Mouse (Mus musculus) kidney, embryonic 15.5 days (tissue): ENCODE measurements around the gene Cabcoco1. TPM values are rescaled to one million over a fixed set of nuclear protein-coding genes. Genes with fewer than 3 reads are reported as not detected.
A peak's percentile ranks its signal among the peaks of the same experiment; 100 is the strongest.

Source experiments
- ATAC-seq: fragments of 200-750 bp; cut with Nextera tagmentation; replicated peaks from 2 replicates; pipeline ENCODE4 v1.8.0; 2017; ENCODE audit warnings: moderate TSS enrichment; ENCODE audit not compliant: low FRiP score
- H3K27ac ChIP-seq: fragments of 300-500 bp; sonication (generic); 2 replicates; pipeline ENCODE4 v1.5.1; 2015; ENCODE audit warnings: mild to moderate bottlenecking, inconsistent platforms
- H3K27me3 ChIP-seq: fragments of 300-500 bp; sonication (generic); 2 replicates; pipeline ENCODE4 v1.6.1; 2015; ENCODE audit warnings: inconsistent platforms
- H3K36me3 ChIP-seq: fragments of 300-500 bp; sonication (generic); 2 replicates; pipeline ENCODE4 v1.6.1; 2015; ENCODE audit warnings: inconsistent platforms
- H3K4me1 ChIP-seq: fragments of 300-500 bp; sonication (generic); 2 replicates; pipeline ENCODE4 v1.6.1; 2015; ENCODE audit warnings: inconsistent platforms
- H3K4me2 ChIP-seq: fragments of 300-500 bp; sonication (generic); 2 replicates; pipeline ENCODE4 v1.6.1; 2015; ENCODE audit warnings: moderate library complexity, mild to moderate bottlenecking, inconsistent platforms
- H3K4me3 ChIP-seq: fragments of 300-500 bp; sonication (generic); replicated peaks from 2 replicates; pipeline ENCODE4 v1.5.1; 2015; ENCODE audit warnings: mild to moderate bottlenecking, inconsistent platforms
- H3K9ac ChIP-seq: fragments of 300-500 bp; sonication (generic); 2 replicates; pipeline ENCODE4 v1.6.1; 2015; ENCODE audit warnings: mild to moderate bottlenecking, inconsistent platforms
- H3K9me3 ChIP-seq: fragments of 300-500 bp; sonication (generic); replicated peaks from 2 replicates; pipeline ENCODE4 v1.6.1; 2016; ENCODE audit warnings: inconsistent platforms
- WGBS: fragments of 180-500 bp; shearing (Covaris S2); methylation state at CpG from one replicate; pipeline ENCODE4 v1.1.7; 2015; ENCODE audit warnings: mixed read lengths; 5-methylcytosine and 5-hydroxymethylcytosine counted together
- polyA plus RNA-seq: library from polyadenylated mRNA; unstranded; fragments of >200 nt; fragmentation: Nextera tagmentation; extraction: Ambion mirVana; gene quantifications from 2 replicates; pipeline ENCODE4 v1.2.1, GENCODE M21; 2015

The Cabcoco1 gene
- polyA plus RNA-seq, 1 experiment from 2014 or later = 6.4 TPM

DNA sequence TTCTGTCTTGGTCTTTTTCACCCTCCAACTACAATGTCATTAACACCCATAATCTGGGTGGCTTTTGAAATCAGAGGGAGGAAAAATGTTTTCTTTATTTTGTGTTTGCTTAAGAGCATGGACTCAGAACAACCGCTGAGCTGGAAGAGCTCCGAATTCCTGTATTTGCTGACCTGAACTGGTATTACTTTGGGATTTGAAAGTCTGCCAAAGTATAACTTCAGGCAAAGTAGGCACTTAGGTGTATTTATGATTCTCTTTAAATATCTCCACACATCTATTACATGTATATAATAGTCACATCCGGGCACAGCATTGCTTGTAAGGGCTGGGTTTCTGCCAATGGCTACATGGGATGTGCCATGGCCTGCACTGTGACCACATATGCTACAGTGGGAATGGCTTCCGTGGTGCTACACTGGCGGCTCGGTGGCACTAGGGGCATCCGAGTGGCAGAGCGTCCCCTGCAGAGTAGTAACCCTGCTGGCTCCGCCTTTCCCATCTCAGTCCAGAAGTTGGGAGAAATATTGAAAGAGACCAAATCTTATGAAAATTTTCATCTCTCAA lies 37.0 kb downstream of the Cabcoco1 start:
- Histone ChIP-seq H3K4me2 (no peak overlapping the region), H3K27ac (no peak overlapping the region), H3K36me3 (no peaks in the 10 kb centered on the region), H3K27me3 (no peaks in the 10 kb centered on the region), H3K4me1 (no peaks in the 10 kb centered on the region), H3K9ac (no peak overlapping the region), H3K4me3 (no peak overlapping the region), H3K9me3 (no peaks in the 10 kb centered on the region; the same call in 1 of the 2 replicates)
- no peak for ATAC-seq
- 83% methylated on average over 9 of the region's 9 CpGs for WGBS

- Histone ChIP-seq H3K27me3 (no peaks in the 10 kb centered on the region), H3K27ac (no peak overlapping the region), H3K4me3 (no peak overlapping the region), H3K4me1 (no peaks in the 10 kb centered on the region), H3K9me3 (no peaks in the 10 kb centered on the region), H3K4me2 (no peak overlapping the region), H3K36me3 (no peaks in the 10 kb centered on the region), H3K9ac (no peak overlapping the region)
- WGBS = 76% methylated on average over 6 of the region's 6 CpGs
- no peak for ATAC-seq
Observed at GRCm38 (mm10) chr10:68501067-68501466, 40.6 kb downstream of the Cabcoco1 start.

DNA sequence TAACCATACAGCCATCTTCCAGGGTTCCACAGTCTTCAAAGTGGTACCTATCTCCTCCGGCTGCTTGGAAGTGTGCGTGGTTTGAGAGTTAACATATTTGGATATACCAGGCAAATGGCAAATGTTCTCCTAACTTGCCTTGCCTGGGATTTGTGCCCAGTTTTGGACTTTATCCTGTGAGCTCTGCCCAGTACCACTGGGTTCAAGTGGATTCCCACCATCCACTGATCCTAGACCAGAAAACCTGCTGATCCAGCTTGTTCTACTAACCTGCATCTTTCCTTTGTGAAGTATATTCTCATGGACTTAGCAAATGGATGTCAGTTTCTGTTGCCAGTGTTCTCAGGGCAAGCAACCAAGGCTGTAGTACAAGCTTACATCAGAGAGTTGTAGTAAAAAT lies 46.5 kb downstream of the Cabcoco1 start:
- H3K36me3 ChIP-seq = no peaks in the 10 kb centered on the region
- WGBS = 71% methylated on average over 2 of the region's 2 CpGs
- H3K4me3 ChIP-seq = no peak overlapping the region
- no peak overlapping the region for H3K4me2 ChIP-seq
- no peak for ATAC-seq
- no peak overlapping the region for H3K9ac ChIP-seq
- H3K27ac ChIP-seq = no peak overlapping the region
- H3K9me3 ChIP-seq = no peaks in the 10 kb centered on the region
- peaks cover 9% of the 10 kb centered on the region; the same call in 1 of the 2 replicates for H3K4me1 ChIP-seq
- H3K27me3 ChIP-seq = no peaks in the 10 kb centered on the region

- WGBS = 51% methylated on average over 11 of the region's 11 CpGs
- no peaks in the 10 kb centered on the region for H3K9me3 ChIP-seq
- H3K27me3 ChIP-seq = no peaks in the 10 kb centered on the region
- ATAC-seq = no peak
- no peak overlapping the region for H3K4me3 ChIP-seq
- H3K4me2 ChIP-seq = no peak overlapping the region
- no peak overlapping the region for H3K27ac ChIP-seq
- peaks cover 9% of the 10 kb centered on the region; the same call in 1 of the 2 replicates for H3K4me1 ChIP-seq
- no peaks in the 10 kb centered on the region for H3K36me3 ChIP-seq
- H3K9ac ChIP-seq = no peak overlapping the region
Observed at GRCm38 (mm10) chr10:68491557-68491956, 50.1 kb downstream of the Cabcoco1 start.

- H3K9ac ChIP-seq = no peak overlapping the region
- peaks cover 9% of the 10 kb centered on the region; the same call in 1 of the 2 replicates for H3K4me1 ChIP-seq
- H3K27me3 ChIP-seq = no peaks in the 10 kb centered on the region
- H3K9me3 ChIP-seq = no peaks in the 10 kb centered on the region
- WGBS = 37% methylated on average over 6 of the region's 6 CpGs
- no peaks in the 10 kb centered on the region for H3K36me3 ChIP-seq
- no peak overlapping the region for H3K4me3 ChIP-seq
- H3K4me2 ChIP-seq = no peak overlapping the region
- 0 out of 2 replicates have a peak, but pooled peaks have one; percentile 52 for ATAC-seq
- H3K27ac ChIP-seq = peak overlapping the region; percentile 61
Observed at GRCm38 (mm10) chr10:68490781-68491180, 50.9 kb downstream of the Cabcoco1 start.

DNA sequence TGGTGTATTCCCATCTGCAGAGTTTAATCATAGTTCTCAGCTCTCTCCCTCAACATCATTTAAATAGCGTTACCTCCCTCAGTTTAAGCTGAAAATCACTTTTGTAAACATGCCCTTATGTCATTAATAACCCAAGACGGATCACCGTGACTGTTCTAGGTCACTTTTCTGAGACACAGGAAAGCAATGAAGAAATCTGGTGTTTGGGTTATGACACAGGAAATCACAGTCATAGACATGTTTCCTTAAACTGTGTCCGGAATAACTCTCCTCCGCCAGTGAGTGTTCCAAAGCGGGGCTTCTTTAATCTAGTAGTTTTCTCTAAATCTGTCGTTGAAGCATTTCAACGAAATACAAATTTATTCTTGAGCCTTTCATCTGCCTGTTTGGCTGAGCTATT lies 68.9 kb downstream of the Cabcoco1 start:
- no peak overlapping the region for H3K9ac ChIP-seq
- H3K4me3 ChIP-seq = no peak overlapping the region
- H3K27ac ChIP-seq = no peak overlapping the region
- no peaks in the 10 kb centered on the region for H3K27me3 ChIP-seq
- H3K9me3 ChIP-seq = no peaks in the 10 kb centered on the region
- 58% methylated on average over 8 of the region's 8 CpGs for WGBS
- H3K4me1 ChIP-seq = peaks cover 4% of the 10 kb centered on the region; the same call in 1 of the 2 replicates
- H3K4me2 ChIP-seq = no peak overlapping the region
- no peaks in the 10 kb centered on the region for H3K36me3 ChIP-seq
- no peak for ATAC-seq

DNA sequence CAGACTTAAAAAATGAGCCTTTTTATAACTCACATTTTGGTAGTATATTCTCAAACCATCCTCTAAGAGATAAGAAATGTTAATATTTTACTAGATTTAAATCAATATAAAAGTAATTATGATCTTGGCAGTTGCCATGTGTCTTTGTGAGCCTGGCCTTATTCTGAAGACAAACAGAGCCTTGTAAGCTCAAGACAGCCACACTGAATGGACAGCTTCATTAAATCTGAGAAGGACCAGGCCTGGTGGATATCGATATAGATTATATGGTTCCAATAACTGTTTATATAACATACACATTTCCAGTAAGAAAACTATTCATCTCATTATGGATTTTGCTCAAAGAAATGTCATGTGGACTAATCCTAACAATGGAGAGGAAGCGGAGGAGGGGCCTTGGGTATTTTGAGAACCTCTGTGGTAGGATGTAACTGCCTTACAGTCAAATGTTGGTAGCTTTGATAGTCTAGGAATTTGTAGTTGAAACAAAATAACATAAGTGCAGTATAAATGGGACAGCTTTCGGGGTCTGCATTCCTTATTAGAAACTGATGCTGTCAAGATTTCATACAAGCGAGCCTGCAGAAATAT lies 75.9 kb downstream of the Cabcoco1 start:
- H3K27me3 ChIP-seq = no peaks in the 10 kb centered on the region
- no peak overlapping the region for H3K9ac ChIP-seq
- WGBS = 72% methylated on average over 4 of the region's 4 CpGs
- H3K9me3 ChIP-seq = no peaks in the 10 kb centered on the region
- no peak overlapping the region for H3K4me3 ChIP-seq
- H3K36me3 ChIP-seq = no peaks in the 10 kb centered on the region
- H3K4me1 ChIP-seq = no peaks in the 10 kb centered on the region
- no peak overlapping the region for H3K27ac ChIP-seq
- no peak for ATAC-seq
- H3K4me2 ChIP-seq = no peak overlapping the region

- H3K9me3 ChIP-seq = no peaks in the 10 kb centered on the region
- H3K4me2 ChIP-seq = no peak overlapping the region
- no peaks in the 10 kb centered on the region for H3K36me3 ChIP-seq
- no peak for ATAC-seq
- no peak overlapping the region for H3K4me3 ChIP-seq
- H3K27ac ChIP-seq = no peak overlapping the region
- no peaks in the 10 kb centered on the region for H3K27me3 ChIP-seq
- H3K9ac ChIP-seq = no peak overlapping the region
- 0 out of 2 replicates have a peak, but pooled peaks cover under 1% of the 10 kb centered on the region for H3K4me1 ChIP-seq
- WGBS = 23% methylated on average over 7 of the region's 7 CpGs
Observed at GRCm38 (mm10) chr10:68464943-68465342, 76.8 kb downstream of the Cabcoco1 start.

DNA sequence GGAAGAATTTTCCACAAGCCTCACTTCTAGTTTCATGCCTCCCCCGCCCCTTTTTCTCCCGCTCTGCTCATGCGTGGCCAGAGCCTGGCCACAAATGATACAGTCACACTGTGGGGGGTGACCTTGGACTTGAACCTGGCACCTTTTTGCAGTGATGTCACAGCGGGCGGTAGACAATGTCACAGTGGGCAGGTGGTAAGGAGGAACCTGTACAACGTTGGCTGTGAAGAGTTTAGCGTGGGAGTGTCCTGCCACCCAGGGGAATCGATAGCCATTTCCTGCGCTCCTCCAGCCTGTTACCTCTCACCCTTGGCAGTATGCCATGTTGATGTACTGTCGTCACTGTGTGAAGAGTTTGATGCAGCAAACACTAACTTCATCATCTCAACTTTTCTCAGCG lies 81.9 kb downstream of the Cabcoco1 start:
- peak; percentile 64 for ATAC-seq
- WGBS = 57% methylated on average over 11 of the region's 11 CpGs
- no peak overlapping the region for H3K4me2 ChIP-seq

GRCm38 (mm10) chr10:68457019-68457418 lies 84.7 kb downstream of the Cabcoco1 start:
- 0 out of 2 replicates have a peak, but pooled peaks cover 2% of the 10 kb centered on the region for H3K9me3 ChIP-seq
- H3K4me3 ChIP-seq = no peak overlapping the region
- ATAC-seq = no peak
- no peak overlapping the region for H3K9ac ChIP-seq
- H3K4me2 ChIP-seq = no peak overlapping the region
- 94% methylated on average over 7 of the region's 7 CpGs for WGBS
- no peaks in the 10 kb centered on the region for H3K36me3 ChIP-seq
- H3K4me1 ChIP-seq = peaks cover 4% of the 10 kb centered on the region; the same call in 1 of the 2 replicates
- no peaks in the 10 kb centered on the region for H3K27me3 ChIP-seq
- H3K27ac ChIP-seq = no peak overlapping the region

More for the DNA sequence above, 81.9 kb downstream of the Cabcoco1 start:
- H3K27ac ChIP-seq = no peak overlapping the region
- H3K9me3 ChIP-seq = no peaks in the 10 kb centered on the region
- H3K4me3 ChIP-seq = no peak overlapping the region
- H3K27me3 ChIP-seq = no peaks in the 10 kb centered on the region
- H3K4me1 ChIP-seq = peaks cover 4% of the 10 kb centered on the region; the same call in 1 of the 2 replicates
- no peaks in the 10 kb centered on the region for H3K36me3 ChIP-seq
- no peak overlapping the region for H3K9ac ChIP-seq

DNA sequence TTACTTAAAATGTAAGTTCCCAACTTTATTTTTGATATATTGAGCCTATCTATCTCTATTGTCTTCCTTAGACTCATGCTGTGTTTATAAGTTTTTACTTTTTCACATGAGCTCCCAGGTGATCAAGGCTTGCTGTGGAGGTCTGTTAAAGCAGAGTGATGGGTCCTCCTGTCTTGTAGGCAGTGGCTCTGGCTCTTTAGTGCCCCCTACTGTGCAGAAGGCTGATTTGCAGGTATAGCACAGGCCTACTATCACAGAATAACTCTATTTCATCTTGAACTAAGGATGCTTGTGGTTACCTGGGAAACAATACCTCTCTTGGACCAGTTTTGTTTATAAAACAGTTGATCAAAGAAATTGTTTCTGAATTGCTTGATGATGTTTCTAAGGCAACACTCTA lies 87.2 kb downstream of the Cabcoco1 start:
- no peak overlapping the region for H3K9ac ChIP-seq
- no peak overlapping the region for H3K4me3 ChIP-seq
- no peak for ATAC-seq
- no peak overlapping the region for H3K4me2 ChIP-seq
- no peaks in the 10 kb centered on the region for H3K27me3 ChIP-seq
- H3K36me3 ChIP-seq = no peaks in the 10 kb centered on the region
- H3K27ac ChIP-seq = no peak overlapping the region
- 0 out of 2 replicates have a peak, but pooled peaks cover 2% of the 10 kb centered on the region for H3K4me1 ChIP-seq
- H3K9me3 ChIP-seq = 0 out of 2 replicates have a peak, but pooled peaks cover 2% of the 10 kb centered on the region

DNA sequence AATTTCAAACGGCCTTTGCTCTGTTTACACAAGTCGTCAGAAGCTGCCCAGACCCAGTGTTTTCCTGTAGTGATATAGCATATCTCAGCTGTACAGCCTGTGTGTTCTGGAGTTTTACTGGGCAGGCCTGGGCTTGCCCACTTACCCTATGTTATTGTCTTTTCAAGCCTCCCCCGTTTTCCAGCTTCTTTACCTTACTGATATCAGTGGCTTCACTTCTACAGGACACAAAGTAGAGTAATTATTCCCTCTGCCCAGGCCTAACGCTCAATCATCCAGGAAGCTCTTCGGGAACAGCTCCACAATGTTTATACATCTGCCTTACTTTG lies 94.9 kb downstream of the Cabcoco1 start:
- WGBS = 11% methylated on average over 5 of the region's 5 CpGs
- H3K4me1 ChIP-seq = peaks cover 32% of the 10 kb centered on the region
- no peaks in the 10 kb centered on the region for H3K9me3 ChIP-seq
- no peak overlapping the region for H3K4me3 ChIP-seq
- ATAC-seq = peak; percentile 79
- no peaks in the 10 kb centered on the region for H3K36me3 ChIP-seq
- no peaks in the 10 kb centered on the region for H3K27me3 ChIP-seq
- H3K4me2 ChIP-seq = no peak overlapping the region
- no peak overlapping the region for H3K9ac ChIP-seq
- peak overlapping the region; percentile 93 for H3K27ac ChIP-seq
